Mouse (Mus musculus): ENCODE measurements around the gene Hoxa9.

DNA sequence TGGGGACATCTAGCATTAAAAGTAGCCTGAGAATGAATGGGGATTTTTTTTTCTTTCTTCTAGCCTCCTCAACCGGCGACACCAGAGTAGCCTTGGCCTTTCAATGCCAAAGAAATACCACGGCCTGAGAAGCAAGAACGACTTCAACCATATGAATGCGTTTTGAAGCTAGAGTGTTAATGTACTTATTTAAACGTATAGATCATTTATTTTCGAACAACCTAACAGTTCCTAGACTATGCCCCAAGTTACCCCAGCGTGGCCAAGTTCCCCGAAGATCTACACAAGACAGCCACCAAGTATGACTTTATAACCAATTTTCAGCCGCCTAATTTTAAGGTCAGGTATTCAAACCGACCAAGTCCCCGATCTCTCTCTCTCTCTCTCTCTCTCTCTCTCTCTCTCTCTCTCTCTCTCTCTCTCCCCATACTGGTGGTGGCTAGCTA, 10.0 kb downstream of the Hoxa9 start:
- TF ChIP-seq POLR2A (IDR thresholded peaks at IDR 0.05; ENCODE audit: borderline replicate concordance, extremely low read depth, low read depth, low read length): no peak
- TF ChIP-seq CTCF (IDR thresholded peaks at IDR 0.05; ENCODE audit: insufficient read depth, low read length): no peak

Measured in lung, adult 2 months (tissue).